Mouse (Mus musculus) left cerebral cortex, adult 18-20 months (tissue): ENCODE data around the gene Nms. TPM values are rescaled to one million over a fixed set of nuclear protein-coding genes. Genes with fewer than 3 reads are reported as not detected.

Source experiments
- DNase-seq, 2 experiments: peaks; one replicate each; pipeline ENCODE4 v3.0.0; 2021 to 2022; ENCODE audit warnings: low spot score in 2 of 2, mixed read lengths in 1 of 2
- long read RNA-seq, 2 experiments: library from polyadenylated mRNA; stranded (forward); transcript quantifications; one replicate each; pipeline ENCODE4 v2.0.0; 2021
- total RNA-seq, 2 experiments: library from RNA; stranded (reverse); gene quantifications; 2 replicates each; pipeline ENCODE4 v1.2.3; 2021

Gene Nms
- total RNA-seq: not detected
- long read RNA-seq, experiment 1: 0 reads
- long read RNA-seq, experiment 2: 0 reads

- DNase-seq: no peak
Observed at GRCm38 (mm10) chr1:38938849-38939248, at the start of gene Nms. Gene Nms, plus strand, starts transcription at chr1:38939149.

- no peak for DNase-seq
Observed at GRCm38 (mm10) chr1:38891444-38891843, 47.5 kb upstream of the Nms start.

GRCm38 (mm10) chr1:38893081-38893480, 45.9 kb upstream of the Nms start:
- no peak for DNase-seq

- DNase-seq: peak; percentile 74 to 91
Observed at GRCm38 (mm10) chr1:38897431-38898248, 41.3 kb upstream of the Nms start, which contains the start of gene Chst10. Gene Chst10, minus strand, starts transcription at chr1:38898161.

GRCm38 (mm10) chr1:38902571-38902970, 36.4 kb upstream of the Nms start:
- no peak for DNase-seq

- no peak for DNase-seq
Observed at GRCm38 (mm10) chr1:38903985-38904384, 35.0 kb upstream of the Nms start.

- no peak for DNase-seq
Observed at GRCm38 (mm10) chr1:38928996-38929395, 10.0 kb upstream of the Nms start.

- DNase-seq: peak; percentile 8 to 13
Observed at GRCm38 (mm10) chr1:38929468-38929867, 9.5 kb upstream of the Nms start.

- DNase-seq: peak; percentile 25 to 33
Observed at GRCm38 (mm10) chr1:38930767-38931166, 8.2 kb upstream of the Nms start.

- DNase-seq: peak; percentile 12 to 33
Observed at GRCm38 (mm10) chr1:38934668-38935067, 4.3 kb upstream of the Nms start.

- DNase-seq: peak; percentile 18 to 43
Observed at GRCm38 (mm10) chr1:38936780-38937179, 2.2 kb upstream of the Nms start.

- DNase-seq: no peak
Observed at GRCm38 (mm10) chr1:38939608-38940007, 659 bp downstream of the Nms start.

GRCm38 (mm10) chr1:38956457-38956856, 17.5 kb downstream of the Nms start:
- DNase-seq: no peak

- DNase-seq: no peak
Observed at GRCm38 (mm10) chr1:38969116-38969515, 30.2 kb downstream of the Nms start.

GRCm38 (mm10) chr1:38971712-38972111, 32.8 kb downstream of the Nms start:
- no peak for DNase-seq

GRCm38 (mm10) chr1:38972986-38973592, 34.1 kb downstream of the Nms start:
- DNase-seq: peak; percentile 24 to 29

- DNase-seq: no peak
Observed at GRCm38 (mm10) chr1:38979953-38980352, 41.0 kb downstream of the Nms start.

- DNase-seq: no peak
Observed at GRCm38 (mm10) chr1:38983870-38984269, 44.9 kb downstream of the Nms start.

- no peak for DNase-seq
Observed at GRCm38 (mm10) chr1:38985308-38985707, 46.4 kb downstream of the Nms start, which contains the start of gene Pdcl3. Gene Pdcl3, plus strand, starts transcription at chr1:38985608.

- DNase-seq: peak; percentile 91 to 96
Observed at GRCm38 (mm10) chr1:38987080-38987864, 48.3 kb downstream of the Nms start.

GRCm38 (mm10) chr1:38987865-38988211, 48.9 kb downstream of the Nms start:
- DNase-seq: no peak

- DNase-seq: no peak
Observed at GRCm38 (mm10) chr1:38988357-38988756, 49.4 kb downstream of the Nms start.
